Mouse (Mus musculus): ENCODE measurements at regions not wholly inside any gene's neighbourhood (a gene's known extent, or its start where the extent isn't known, plus 50 kb on each side); places are given as distances from the start of the nearest gene placed in this dataset.

- TF ChIP-seq CTCF (IDR thresholded peaks at IDR 0.05; ENCODE audit: low read depth, low read length) (no peak), POLR2A (IDR thresholded peaks at IDR 0.05; ENCODE audit: borderline replicate concordance, low read depth, low read length) (no peak)
Observed at GRCm38 (mm10) chr6:22421551-22421950, 65.5 kb upstream of the Fam3c start.
